Mouse (Mus musculus) ZHBTc4 (cell line): ENCODE measurements around the gene Npm3.

ENCODE experiments used
- DNase-seq: peaks from one replicate; pipeline ENCODE4 v3.0.0-alpha.2; 2011; ENCODE audit warnings: low read depth, low spot score

Npm3 gene

GRCm38 (mm10) chr19:45749243-45750043 is at the start of gene Npm3:
Gene Npm3, minus strand, starts transcription at chr19:45749591.
- peak; percentile 94 for DNase-seq

GRCm38 (mm10) chr19:45796879-45797278 is 47.5 kb upstream of the Npm3 start:
- peak; percentile 84 for DNase-seq

- DNase-seq, result peak; percentile 95
These were observed 46.7 kb upstream of the Npm3 start for GRCm38 (mm10) chr19:45796061-45796556.

GRCm38 (mm10) chr19:45795406-45795944 is 46.1 kb upstream of the Npm3 start:
- DNase-seq, result peak; percentile 33

- no peak for DNase-seq
These were observed 45.3 kb upstream of the Npm3 start for GRCm38 (mm10) chr19:45794718-45795117.

- DNase-seq, result no peak
These were observed 43.0 kb upstream of the Npm3 start for GRCm38 (mm10) chr19:45792404-45792803.

GRCm38 (mm10) chr19:45789888-45790874 is 40.8 kb upstream of the Npm3 start:
- DNase-seq, result peak; percentile 90

- no peak for DNase-seq
These were observed 40.0 kb upstream of the Npm3 start for GRCm38 (mm10) chr19:45789365-45789764.

GRCm38 (mm10) chr19:45788337-45788736 is 38.9 kb upstream of the Npm3 start:
- DNase-seq, result no peak

GRCm38 (mm10) chr19:45787450-45787849 is 38.1 kb upstream of the Npm3 start:
- DNase-seq, result no peak

- no peak for DNase-seq
These were observed 36.1 kb upstream of the Npm3 start for GRCm38 (mm10) chr19:45785470-45785869.

- no peak for DNase-seq
These were observed 34.7 kb upstream of the Npm3 start for GRCm38 (mm10) chr19:45783933-45784576.

- DNase-seq, result peak; percentile 100
These were observed 34.0 kb upstream of the Npm3 start, which contains the start of gene Mgea5 for GRCm38 (mm10) chr19:45783181-45783932. Gene Mgea5, minus strand, starts transcription at chr19:45783837.

- peak; percentile 89 for DNase-seq
These were observed 33.1 kb upstream of the Npm3 start for GRCm38 (mm10) chr19:45782315-45783001.

- DNase-seq, result no peak
These were observed 32.3 kb upstream of the Npm3 start for GRCm38 (mm10) chr19:45781676-45782075.

GRCm38 (mm10) chr19:45780350-45780915 is 31.0 kb upstream of the Npm3 start:
- DNase-seq, result no peak

- no peak for DNase-seq
These were observed 26.1 kb upstream of the Npm3 start for GRCm38 (mm10) chr19:45775486-45775885.

GRCm38 (mm10) chr19:45771501-45771900 is 22.1 kb upstream of the Npm3 start:
- DNase-seq, result no peak

- DNase-seq, result no peak
These were observed 11.4 kb upstream of the Npm3 start for GRCm38 (mm10) chr19:45760810-45761209.

- DNase-seq, result no peak
These were observed 9.3 kb upstream of the Npm3 start for GRCm38 (mm10) chr19:45758671-45759070.
